Mouse (Mus musculus) forebrain, postnatal 0 days (tissue): Measurements from ENCODE around the gene Pmel. TPM values are rescaled to one million over a fixed set of nuclear protein-coding genes. Genes with fewer than 3 reads are reported as not detected.

ENCODE experiments used
- ATAC-seq: fragments of 200-750 bp; cut with Nextera tagmentation; 2 replicates; pipeline ENCODE4 v1.8.0; 2017; ENCODE audit warnings: mild to moderate bottlenecking, moderate library complexity
- DNase-seq: peaks from one replicate; pipeline ENCODE4 v3.0.0-alpha.2; 2015
- H3K27ac ChIP-seq: fragments of 300-500 bp; sonication (generic); 2 replicates; pipeline ENCODE4 v1.5.1; 2014; ENCODE audit warnings: low read depth, mild to moderate bottlenecking, antibody characterized with exemption, low read length, moderate library complexity, mixed read lengths
- H3K27me3 ChIP-seq: fragments of 300-500 bp; sonication (generic); 2 replicates; pipeline ENCODE4 v1.6.1; 2014; ENCODE audit warnings: mild to moderate bottlenecking, low read length, mixed read lengths; ENCODE audit not compliant: insufficient read depth
- H3K36me3 ChIP-seq: fragments of 300-500 bp; sonication (generic); 2 replicates; pipeline ENCODE4 v1.6.1; 2014; ENCODE audit warnings: mild to moderate bottlenecking, moderate library complexity; ENCODE audit not compliant: insufficient read depth
- H3K4me1 ChIP-seq: fragments of 300-500 bp; sonication (generic); 2 replicates; pipeline ENCODE4 v1.6.1; 2014; ENCODE audit warnings: antibody characterized with exemption; ENCODE audit not compliant: insufficient read depth
- H3K4me2 ChIP-seq: fragments of 300-500 bp; sonication (generic); 2 replicates; pipeline ENCODE4 v1.6.1; 2014; ENCODE audit warnings: low read depth, mild to moderate bottlenecking, moderate library complexity
- H3K4me3 ChIP-seq: fragments of 300-500 bp; sonication (generic); 2 replicates; pipeline ENCODE4 v1.5.1; 2014; ENCODE audit warnings: low read depth, low read length, mixed read lengths
- H3K9ac ChIP-seq: fragments of 300-500 bp; sonication (generic); 2 replicates; pipeline ENCODE4 v1.6.1; 2014; ENCODE audit warnings: mild to moderate bottlenecking
- H3K9me3 ChIP-seq: fragments of 300-500 bp; sonication (generic); 2 replicates; pipeline ENCODE4 v1.6.1; 2016; ENCODE audit warnings: low read length
- CTCF ChIP-seq: sonication (generic); IDR thresholded peaks from 2 replicates; pipeline ENCODE4 v1.5.1; 2016; ENCODE audit warnings: antibody characterized with exemption, control low read depth, low read depth
- WGBS: fragments of 180-500 bp; shearing (Covaris S2); extraction: QIAGEN DNeasy Blood & Tissue Kit; methylation state at CpG from one replicate; pipeline ENCODE4 v1.1.7; 2014; 5-methylcytosine and 5-hydroxymethylcytosine counted together
- polyA plus RNA-seq: library from polyadenylated mRNA; unstranded; fragments of >200 nt; fragmentation: Nextera tagmentation; extraction: Ambion mirVana; gene quantifications from 2 replicates; pipeline ENCODE4 v1.2.1, GENCODE M21; 2015
- total RNA-seq: library from RNA; depleted of rRNA; stranded (reverse); fragments of >200 nt; gene quantifications from 2 replicates; pipeline ENCODE4 v1.2.3, GENCODE M21; 2014

Gene Pmel
- total and polyA plus RNA-seq, 2 experiments from 2014 or later = 0.67 to 1.2 TPM

DNA sequence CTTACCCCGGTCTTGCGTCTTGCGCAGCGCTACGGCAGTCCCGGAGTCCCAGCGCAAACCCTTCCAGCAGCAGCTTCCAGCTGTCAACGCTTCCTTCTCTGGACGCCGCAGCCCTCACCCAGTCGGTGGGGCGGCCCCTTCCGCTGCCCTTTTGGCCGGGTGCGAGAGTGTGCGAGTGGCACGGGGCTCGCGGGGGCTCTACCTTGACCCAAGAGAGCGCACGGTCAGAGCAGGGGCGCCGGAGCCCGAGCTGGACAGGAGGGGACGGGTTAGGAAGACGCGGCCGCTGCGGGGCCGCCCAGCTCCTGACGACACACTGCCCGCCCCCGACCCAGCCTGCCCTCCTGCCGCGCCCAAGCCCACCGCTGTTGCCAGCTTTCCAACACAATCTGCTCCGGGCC, 39.8 kb downstream of the Pmel start:
- Histone ChIP-seq H3K4me1 (peaks cover 12% of the 10 kb centered on the region), H3K9me3 (no peaks in the 10 kb centered on the region), H3K36me3 (no peaks in the 10 kb centered on the region), H3K9ac (peak overlapping the region; percentile 60), H3K27me3 (peaks cover 15% of the 10 kb centered on the region; the same call in 1 of the 2 replicates), H3K4me2 (peak overlapping the region; percentile 97), H3K4me3 (peak overlapping the region; percentile 54), H3K27ac (no peak overlapping the region)
- WGBS = 5% methylated on average over 34 of the region's 37 CpGs
- ATAC-seq (no peak), DNase-seq (peak; percentile 27)
- TF ChIP-seq CTCF = no peak

DNA sequence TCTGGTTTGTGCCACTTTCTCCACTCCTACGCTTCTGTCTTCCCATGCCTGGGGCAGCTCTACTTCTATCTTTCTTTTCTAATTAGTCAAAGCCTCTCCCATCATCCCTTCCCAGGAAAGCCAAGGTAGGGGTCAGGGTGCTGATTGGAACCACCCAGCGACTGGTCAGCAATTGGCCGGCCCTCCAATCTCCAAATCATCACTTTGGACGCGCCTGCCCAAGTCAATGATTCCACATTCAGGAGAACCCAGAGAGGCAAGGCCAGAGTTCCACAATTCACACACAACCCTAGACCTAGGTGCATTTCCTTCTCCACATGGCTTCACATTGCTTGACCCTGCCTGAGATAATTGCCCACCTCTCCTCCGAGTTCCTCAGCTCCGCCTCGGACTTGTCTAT, 40.2 kb downstream of the Pmel start:
- H3K27ac ChIP-seq = no peak overlapping the region
- H3K4me1 ChIP-seq = peaks cover 13% of the 10 kb centered on the region
- H3K4me3 ChIP-seq = peak overlapping the region; percentile 54
- H3K36me3 ChIP-seq = no peaks in the 10 kb centered on the region
- no peaks in the 10 kb centered on the region for H3K9me3 ChIP-seq
- WGBS = 18% methylated on average over 8 of the region's 8 CpGs
- peaks cover 15% of the 10 kb centered on the region; the same call in 1 of the 2 replicates for H3K27me3 ChIP-seq
- no peak for ATAC-seq
- DNase-seq = no peak
- no peak for TF ChIP-seq CTCF
- peak overlapping the region; percentile 97 for H3K4me2 ChIP-seq
- H3K9ac ChIP-seq = peak overlapping the region; percentile 60

DNA sequence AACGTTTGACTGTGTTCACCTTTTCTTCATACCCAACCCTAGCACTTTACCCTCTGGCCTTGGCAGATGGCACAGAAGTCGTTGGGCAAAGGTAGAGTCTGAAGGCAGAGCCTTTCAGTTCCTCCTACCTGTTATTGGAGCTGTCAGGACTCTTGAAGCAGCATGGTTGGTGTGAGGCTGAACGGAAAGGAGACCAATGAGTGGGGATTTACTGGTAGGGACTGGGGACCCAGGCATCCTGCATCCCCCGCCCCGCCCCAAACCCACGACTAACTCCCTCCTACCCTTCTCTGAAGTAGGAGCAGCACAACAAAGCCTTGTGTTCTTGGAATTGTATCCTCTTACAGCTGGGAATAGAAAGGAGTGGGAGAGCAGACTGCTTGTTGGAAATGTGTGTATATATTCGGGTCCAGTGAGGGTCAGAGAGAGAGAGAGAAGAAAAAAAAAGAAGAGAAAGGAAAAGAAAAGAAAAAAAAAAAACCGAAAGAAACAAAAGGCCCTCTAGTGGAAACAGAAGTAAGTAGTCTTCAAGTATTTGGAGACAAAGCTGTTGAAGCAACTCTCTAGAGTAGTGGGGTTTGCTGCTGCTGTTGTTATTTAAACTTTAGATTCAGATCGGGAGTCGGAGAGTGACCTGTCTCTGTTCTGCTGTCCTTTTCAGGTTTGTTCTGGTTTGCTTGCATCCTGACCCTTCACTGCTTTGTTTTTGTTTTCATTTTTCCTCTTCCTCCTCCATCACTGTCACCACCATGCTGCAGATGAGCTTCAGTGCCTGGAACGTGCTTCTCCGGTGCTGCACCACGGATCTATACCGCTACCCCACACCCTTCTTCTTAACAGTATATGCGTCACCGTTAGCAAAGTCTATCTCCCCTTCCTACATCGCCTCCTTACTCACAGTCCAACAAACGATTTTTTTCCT, 40.9 kb downstream of the Pmel start, which contains the start of gene Dgka:
Gene Dgka (minus strand): TSS at position 176 of the 922 bp plus-strand sequence.
- ATAC-seq (no peak), DNase-seq (peak; percentile 33)
- Histone ChIP-seq H3K27ac (no peak within 1 kb of the TSS), H3K27me3 (peaks cover 15% of the 10 kb centered on the region; the same call in 1 of the 2 replicates), H3K9me3 (no peaks in the 10 kb centered on the region), H3K9ac (peak within 1 kb of the TSS; percentile 60), H3K36me3 (no peaks in the 10 kb centered on the region), H3K4me2 (peak within 1 kb of the TSS; percentile 97), H3K4me1 (peaks cover 16% of the 10 kb centered on the region), H3K4me3 (peak within 1 kb of the TSS; percentile 54)
- 25% methylated on average over 18 of the region's 18 CpGs for WGBS
- peak; percentile 31; the same call in 1 of the 2 replicates for TF ChIP-seq CTCF

DNA sequence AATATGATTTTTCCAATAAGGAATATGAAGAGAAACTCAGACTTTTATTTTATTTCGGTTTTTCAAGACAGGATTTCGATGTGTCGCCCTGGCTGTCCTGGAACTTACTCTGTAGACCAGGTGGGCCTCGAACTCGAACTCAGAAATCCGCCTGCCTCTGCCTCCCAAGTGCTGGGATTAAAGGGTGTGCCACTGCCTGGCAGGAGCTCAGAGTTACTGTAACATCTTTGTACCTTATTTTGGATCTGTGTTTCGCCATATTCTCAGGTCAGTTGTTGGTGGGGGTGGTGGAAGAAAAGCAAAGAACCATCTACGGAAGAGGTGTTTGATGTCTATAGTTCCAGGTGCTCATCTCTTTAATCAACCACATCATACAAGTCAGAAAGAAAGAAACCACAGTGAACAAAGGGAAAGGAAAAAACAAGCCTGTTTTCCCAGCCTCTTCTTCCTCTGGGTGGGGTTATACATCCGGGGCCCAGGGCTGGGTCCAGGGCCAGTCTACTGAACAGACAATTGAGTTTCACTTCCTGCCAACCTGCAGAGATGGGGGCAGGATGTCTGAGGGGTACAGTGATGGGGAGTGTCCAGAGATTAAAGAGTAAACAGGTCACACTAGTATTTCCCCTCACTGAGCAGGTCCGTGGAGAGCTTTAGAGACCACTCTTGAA, 42.1 kb downstream of the Pmel start:
- no peak for DNase-seq
- no peaks in the 10 kb centered on the region for H3K9me3 ChIP-seq
- H3K4me1 ChIP-seq = peaks cover 16% of the 10 kb centered on the region
- no peak overlapping the region for H3K9ac ChIP-seq
- H3K4me3 ChIP-seq = no peak overlapping the region
- H3K36me3 ChIP-seq = no peaks in the 10 kb centered on the region
- TF ChIP-seq CTCF = no peak
- no peak for ATAC-seq
- H3K27ac ChIP-seq = no peak overlapping the region
- no peak overlapping the region for H3K4me2 ChIP-seq
- WGBS = 94% methylated on average over 10 of the region's 10 CpGs
- H3K27me3 ChIP-seq = peaks cover 15% of the 10 kb centered on the region; the same call in 1 of the 2 replicates

DNA sequence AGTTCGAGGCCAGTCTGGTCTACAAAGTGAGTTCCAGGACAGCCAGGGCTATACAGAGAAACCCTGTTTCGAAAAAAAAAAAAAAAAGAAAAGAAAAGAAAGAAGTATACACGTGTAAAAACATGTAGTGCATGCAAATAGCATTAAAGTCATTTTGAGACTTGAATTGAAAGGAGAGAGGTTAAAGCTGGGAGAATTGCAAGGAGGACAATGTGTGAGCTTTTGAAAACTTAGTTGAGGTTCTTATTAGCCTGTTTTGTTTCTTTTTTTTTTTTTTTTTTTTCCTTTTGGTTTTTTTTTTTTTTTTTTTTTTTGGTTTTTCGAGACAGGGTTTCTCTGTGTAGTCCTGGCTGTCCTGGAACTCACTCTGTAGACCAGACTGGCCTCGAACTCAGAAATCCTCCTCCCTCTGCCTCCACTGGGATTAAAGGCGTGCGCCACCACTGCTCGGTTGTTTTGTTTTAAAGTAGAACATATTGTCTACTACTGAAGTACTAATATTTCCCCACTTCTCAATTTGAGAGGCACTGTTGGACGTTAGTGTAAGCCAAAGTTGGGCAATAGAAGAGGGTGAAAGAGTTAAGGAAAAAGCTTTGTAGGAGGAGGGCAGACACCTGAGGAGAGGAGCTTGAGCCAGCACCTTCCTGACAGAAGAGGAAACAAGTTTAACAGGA, 43.1 kb downstream of the Pmel start:
- DNase-seq (no peak), ATAC-seq (no peak)
- H3K9me3 ChIP-seq = no peaks in the 10 kb centered on the region
- peak overlapping the region; percentile 91 for H3K4me2 ChIP-seq
- peak overlapping the region; percentile 83 for H3K9ac ChIP-seq
- peaks cover 16% of the 10 kb centered on the region for H3K4me1 ChIP-seq
- no peak for TF ChIP-seq CTCF
- 45% methylated on average over 8 of the region's 9 CpGs for WGBS
- H3K27me3 ChIP-seq = peaks cover 14% of the 10 kb centered on the region; the same call in 1 of the 2 replicates
- peak overlapping the region; percentile 94 for H3K27ac ChIP-seq
- H3K36me3 ChIP-seq = no peaks in the 10 kb centered on the region
- H3K4me3 ChIP-seq = peak overlapping the region; percentile 79

- DNase-seq = peak; percentile 43
These were observed 43.8 kb downstream of the Pmel start, which contains the start of gene Pym1 for GRCm38 (mm10) chr10:128747646-128748251. Pym1 (plus strand) TSS chr10:128747889.

More at GRCm38 (mm10) chr10:128747646-128748251, 43.8 kb downstream of the Pmel start, which contains the start of gene Pym1:
- H3K36me3 ChIP-seq = no peaks in the 10 kb centered on the region
- H3K9me3 ChIP-seq = no peaks in the 10 kb centered on the region
- peak within 1 kb of the TSS; percentile 94 for H3K27ac ChIP-seq
- 2% methylated on average over 36 of the region's 36 CpGs for WGBS
- peak within 1 kb of the TSS; percentile 79 for H3K4me3 ChIP-seq
- peak within 1 kb of the TSS; percentile 83 for H3K9ac ChIP-seq
- ATAC-seq = peak; percentile 46
- no peak for TF ChIP-seq CTCF
- H3K4me2 ChIP-seq = peak within 1 kb of the TSS; percentile 91
- H3K27me3 ChIP-seq = peaks cover 9% of the 10 kb centered on the region; the same call in 1 of the 2 replicates
- peaks cover 16% of the 10 kb centered on the region for H3K4me1 ChIP-seq
